Mouse (Mus musculus) adrenal gland (tissue): ENCODE results near the gene Chst2.

Source experiments
- intact Hi-C: fragments of 180-260 bp; cut with DNase I; formaldehyde crosslinking; loops from one replicate; pipeline ENCODE4 v1.15.1; 2025

Chst2 gene

DNA sequence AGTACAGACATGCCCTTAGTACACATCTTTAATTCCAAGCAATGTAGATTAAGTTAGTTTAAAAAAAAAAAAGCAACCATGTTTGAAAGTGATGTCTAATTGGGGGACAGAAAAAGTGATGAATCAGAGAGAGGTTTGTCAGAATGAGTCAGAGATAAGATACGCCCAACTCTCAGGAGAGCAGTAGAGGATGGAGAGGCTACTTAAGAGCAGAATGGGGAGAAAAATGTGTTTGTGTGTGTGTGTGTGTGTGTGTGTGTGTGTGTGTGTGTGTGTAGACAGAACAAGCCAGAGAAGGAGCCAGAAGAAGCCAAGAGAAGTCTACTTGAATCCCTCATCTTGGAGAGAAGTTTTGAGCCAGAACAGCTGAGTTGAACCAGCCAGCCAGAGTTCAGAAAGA is 32.8 kb downstream of the Chst2 start:
- intact Hi-C loops = no loop called here

- intact Hi-C loops = no loop called here
These were observed 40.6 kb downstream of the Chst2 start for GRCm38 (mm10) chr9:95365882-95366281.

DNA sequence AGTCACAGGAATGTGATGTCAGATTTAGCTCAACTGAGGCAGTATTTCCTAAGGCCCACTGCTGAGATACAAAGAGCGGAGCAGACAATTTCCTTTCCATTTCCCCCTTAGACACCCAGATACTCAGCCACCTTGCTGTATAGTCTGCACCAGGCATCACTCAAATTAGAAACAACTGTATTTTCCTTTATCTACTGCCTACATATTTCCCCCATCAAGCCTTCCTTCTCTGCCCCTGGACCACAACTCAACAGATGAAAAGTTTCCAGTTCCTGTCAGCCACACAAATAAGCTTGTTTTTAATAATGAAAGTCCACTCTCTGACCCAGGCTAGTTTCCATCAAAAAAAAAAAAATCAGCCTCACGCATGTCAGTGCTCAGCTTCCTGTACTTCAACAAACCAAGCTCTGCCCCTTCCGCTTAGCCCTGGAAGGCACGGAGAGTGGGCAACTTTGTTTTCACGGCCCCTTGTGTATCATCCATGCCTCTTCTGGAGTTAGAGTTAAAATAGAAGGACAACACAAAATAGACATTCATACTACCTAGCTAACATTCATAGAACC is 52.6 kb downstream of the Chst2 start:
- intact Hi-C loops = no loop called here

- intact Hi-C loops = no loop called here
These were observed 54.6 kb downstream of the Chst2 start for GRCm38 (mm10) chr9:95351968-95352367.

- intact Hi-C loops = no loop called here
These were observed 56.0 kb downstream of the Chst2 start for GRCm38 (mm10) chr9:95350550-95350949.
